Mouse (Mus musculus): Measurements from ENCODE around the gene Ahsa1.
"Not testable (repeated sequence)": the region's sequence is repeated elsewhere in the genome, so short reads cannot be mapped to it uniquely, and the experiment has no call there.

Ahsa1 gene

GRCm38 (mm10) chr12:87266108-87266826 is at the start of gene Ahsa1, which contains the start of gene Vipas39:
TSS of gene Ahsa1 (plus strand) at chr12:87266479.
TSS of gene Vipas39 (minus strand) at chr12:87266256.
- peak; percentile 97 for DNase-seq (ENCODE audit: low read depth, low spot score)

DNA sequence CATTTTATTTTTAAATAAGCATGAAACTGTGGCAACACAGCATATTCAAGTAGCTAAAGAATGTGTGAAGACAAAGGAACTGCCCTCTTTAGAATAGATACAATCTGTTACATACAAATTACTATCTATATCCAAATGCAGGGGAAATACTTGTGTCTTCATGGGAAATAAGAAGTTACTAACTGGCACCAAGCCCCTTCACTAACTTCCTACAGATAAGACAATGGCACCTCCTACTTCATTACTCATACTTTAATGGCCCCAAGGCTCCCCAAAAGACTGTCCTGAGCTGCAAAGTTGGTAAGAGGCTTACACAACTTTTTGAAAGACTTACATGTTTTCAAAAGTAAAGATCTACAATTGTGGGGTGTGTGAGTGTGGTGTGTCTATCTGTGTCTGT is 48.7 kb upstream of the Ahsa1 start:
- DNase-seq (ENCODE audit: low read depth, low spot score), result no peak

DNA sequence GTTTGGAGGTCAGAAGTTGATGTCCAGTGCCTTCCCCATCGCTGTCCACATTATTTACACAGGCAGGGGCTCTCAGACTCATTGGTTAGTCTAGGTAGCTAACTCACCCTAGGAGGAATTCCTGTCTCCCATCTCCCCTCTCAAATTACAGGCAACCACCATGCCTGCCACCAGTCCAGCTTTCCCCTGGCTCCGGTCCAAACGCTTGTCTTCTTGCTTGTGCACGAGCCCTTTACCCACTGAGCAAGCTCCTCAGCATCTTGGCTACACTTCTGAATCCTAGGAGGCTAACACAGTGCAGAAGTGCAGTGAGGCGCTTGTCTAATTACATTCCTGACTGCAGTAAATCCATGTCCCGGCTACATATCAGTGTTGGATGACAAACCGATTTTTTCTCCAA is 46.9 kb upstream of the Ahsa1 start:
- no peak for DNase-seq (ENCODE audit: low read depth, low spot score)

- peak; percentile 74 for DNase-seq (ENCODE audit: low read depth, low spot score)
These were observed 41.3 kb upstream of the Ahsa1 start for GRCm38 (mm10) chr12:87224950-87225349.

DNA sequence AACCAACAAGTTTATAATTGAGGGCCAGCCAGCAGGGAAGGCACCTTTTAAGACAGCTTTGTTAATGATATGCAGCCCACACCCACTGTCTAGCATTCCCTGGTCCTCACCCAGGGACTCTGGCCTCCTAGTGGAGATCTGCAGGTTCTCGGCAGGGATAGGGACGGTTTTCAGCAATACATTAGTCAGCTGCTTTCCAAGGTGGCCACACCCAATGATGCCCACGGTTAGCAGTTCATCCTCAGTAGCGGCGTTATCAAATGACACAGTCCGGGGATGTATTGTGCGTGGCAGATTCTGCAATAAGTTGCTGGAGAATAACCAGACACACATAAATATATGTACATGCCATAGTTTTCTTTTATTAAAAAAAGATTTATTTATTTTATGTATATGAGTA is 39.5 kb upstream of the Ahsa1 start:
- peak; percentile 89 for DNase-seq (ENCODE audit: low read depth, low spot score)

GRCm38 (mm10) chr12:87229633-87230032 is 36.6 kb upstream of the Ahsa1 start:
- DNase-seq (ENCODE audit: low read depth, low spot score), result no peak

DNA sequence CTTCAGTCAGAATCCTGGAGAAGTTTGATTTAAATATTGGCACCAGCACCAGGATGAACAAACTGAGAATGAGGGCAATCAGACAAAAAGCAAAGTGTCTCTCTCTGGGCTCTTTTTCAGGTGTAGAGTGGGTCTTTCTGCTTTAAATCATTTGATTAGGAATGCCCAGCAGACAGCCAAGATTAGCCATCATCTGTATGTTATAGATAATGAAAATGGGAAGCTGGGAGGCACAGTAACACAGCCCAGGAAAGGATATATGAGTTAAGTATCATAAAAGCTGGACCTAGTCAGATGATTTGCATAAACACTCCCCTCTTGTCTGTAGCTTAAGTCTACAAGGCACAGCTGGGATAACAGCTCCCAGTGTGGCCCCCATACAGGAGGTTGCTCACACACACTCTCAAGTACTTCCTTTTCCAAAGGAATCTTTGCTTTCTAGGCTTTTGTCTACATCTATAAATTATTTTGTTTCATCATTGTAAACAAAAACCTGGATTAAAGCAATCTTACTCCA is 35.8 kb upstream of the Ahsa1 start:
- DNase-seq (ENCODE audit: low read depth, low spot score), result no peak

DNA sequence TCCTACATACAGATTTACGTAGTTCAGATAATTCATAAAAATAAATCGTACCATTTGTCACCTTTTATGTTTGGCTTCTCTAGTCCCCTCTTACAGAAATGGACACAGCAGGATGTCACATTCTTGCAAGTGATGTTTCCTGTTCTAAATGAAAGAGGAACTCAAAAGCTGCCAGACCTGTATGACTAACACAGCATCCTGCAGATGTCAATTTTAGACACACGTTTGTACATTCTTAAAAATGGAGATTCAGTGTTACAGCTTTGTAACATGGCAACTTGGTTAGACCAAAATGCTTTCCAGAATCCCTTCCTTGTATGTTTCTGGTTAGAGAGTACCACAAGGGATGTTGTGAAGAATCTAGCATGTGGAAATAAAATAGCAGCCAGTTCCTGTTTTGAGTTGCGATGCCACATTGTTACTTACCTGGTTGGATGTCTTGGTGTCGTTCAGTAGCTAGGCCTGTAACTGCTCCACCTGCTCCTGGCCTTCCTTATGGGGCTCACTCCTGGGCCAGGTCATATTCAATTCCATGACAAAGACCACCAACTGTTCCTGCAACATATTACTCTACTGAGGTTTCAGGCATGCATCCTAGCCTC is 29.3 kb upstream of the Ahsa1 start:
- DNase-seq (ENCODE audit: low read depth, low spot score), result no peak

- DNase-seq (ENCODE audit: low read depth, low spot score), result no peak
These were observed 27.6 kb upstream of the Ahsa1 start, which contains the start of gene Noxred1 for GRCm38 (mm10) chr12:87238632-87239031. TSS of gene Noxred1 (minus strand) at chr12:87238732.

- DNase-seq (ENCODE audit: low read depth, low spot score), result no peak
These were observed 16.1 kb upstream of the Ahsa1 start for GRCm38 (mm10) chr12:87250161-87250560.

DNA sequence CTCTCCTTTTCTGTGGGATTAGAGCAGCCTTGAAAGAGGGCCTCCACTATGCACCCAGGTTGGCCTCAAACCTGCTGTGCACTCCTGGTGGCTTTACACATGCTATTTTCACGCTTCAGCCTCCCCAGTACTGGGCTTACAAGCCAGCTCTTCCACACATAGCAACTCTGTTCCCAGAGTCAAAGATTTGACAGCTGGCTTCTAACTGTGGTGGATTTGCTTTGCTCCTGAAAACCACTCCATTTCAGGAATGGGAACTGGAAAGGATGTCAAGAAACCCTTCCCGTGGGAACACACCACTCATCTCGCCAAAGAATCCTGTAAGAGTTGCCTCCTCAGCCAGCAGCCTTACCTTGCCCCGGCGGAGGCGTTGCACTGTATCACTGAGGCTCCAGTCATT is 12.4 kb upstream of the Ahsa1 start:
- no peak for DNase-seq (ENCODE audit: low read depth, low spot score)

GRCm38 (mm10) chr12:87256629-87257028 is 9.7 kb upstream of the Ahsa1 start:
- DNase-seq (ENCODE audit: low read depth, low spot score), result no peak

DNA sequence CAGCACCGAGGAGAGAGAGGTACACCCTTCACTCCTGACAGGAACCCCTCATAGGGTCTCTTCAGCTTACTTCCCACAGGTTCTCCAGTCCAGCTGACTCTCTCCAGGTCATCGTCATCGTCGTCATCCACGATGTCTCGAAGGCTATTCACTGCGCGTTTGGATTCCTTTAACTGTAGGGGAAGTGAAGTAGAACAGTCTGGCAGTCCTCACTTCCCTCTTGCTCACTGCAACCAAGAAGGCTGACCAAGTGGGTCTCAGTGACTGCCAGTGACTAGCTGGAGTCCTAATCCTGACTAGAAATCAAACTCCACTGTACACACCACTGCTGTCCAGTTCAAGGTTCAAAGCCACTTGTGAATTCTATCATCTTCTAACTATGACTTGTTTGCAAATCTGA is 5.7 kb upstream of the Ahsa1 start:
- no peak for DNase-seq (ENCODE audit: low read depth, low spot score)

DNA sequence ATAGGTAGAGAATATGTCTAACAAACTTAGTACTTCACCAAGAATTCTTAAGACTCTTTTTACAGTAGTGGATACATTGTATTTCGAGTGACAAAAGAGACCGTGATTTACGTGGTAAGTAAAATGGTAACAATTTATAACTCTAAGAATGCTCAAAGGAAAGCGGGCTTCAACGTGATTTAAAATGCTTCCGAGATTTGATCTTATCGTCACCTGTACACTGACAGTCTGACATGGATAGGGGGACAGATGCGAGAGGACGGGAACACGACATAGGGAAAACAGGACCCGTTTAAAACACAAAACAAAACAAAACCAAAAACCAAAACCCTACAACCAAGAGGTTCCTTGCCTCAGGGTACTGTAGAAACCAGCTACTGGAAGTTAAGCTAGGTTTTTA is 835 bp upstream of the Ahsa1 start:
- no peak for DNase-seq (ENCODE audit: low read depth, low spot score)

- DNase-seq (ENCODE audit: low read depth, low spot score), result peak; percentile 52
These were observed 736 bp downstream of the Ahsa1 start for GRCm38 (mm10) chr12:87266827-87267603.

GRCm38 (mm10) chr12:87267682-87268081 is 1.4 kb downstream of the Ahsa1 start:
- peak; percentile 72 for DNase-seq (ENCODE audit: low read depth, low spot score)

- no peak for DNase-seq (ENCODE audit: low read depth, low spot score)
These were observed 8.9 kb downstream of the Ahsa1 start for GRCm38 (mm10) chr12:87274853-87275831.

- not testable (repeated sequence) for DNase-seq (ENCODE audit: low read depth, low spot score)
These were observed 11.0 kb downstream of the Ahsa1 start for GRCm38 (mm10) chr12:87277251-87277650.

- no peak for DNase-seq (ENCODE audit: low read depth, low spot score)
These were observed 11.9 kb downstream of the Ahsa1 start for GRCm38 (mm10) chr12:87278118-87278730.

DNA sequence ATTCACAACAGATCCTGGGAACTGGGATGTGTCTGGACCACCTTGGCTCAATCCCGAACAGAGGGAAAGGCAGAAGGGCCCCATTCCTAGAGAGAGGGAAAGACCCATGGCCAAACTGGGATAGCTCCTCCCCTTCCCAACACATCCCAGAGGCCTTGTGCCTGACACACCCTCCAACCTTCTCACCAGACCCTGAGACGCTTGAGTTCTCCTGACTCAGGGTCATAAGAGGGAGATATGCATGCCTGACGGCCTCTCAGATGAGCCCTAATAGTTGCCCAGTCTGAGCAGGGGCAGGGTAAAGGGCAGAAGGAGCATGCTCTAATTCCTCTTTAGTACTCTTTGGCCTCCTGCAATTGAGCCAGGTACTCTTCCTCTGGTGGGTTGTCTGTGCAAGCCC is 13.1 kb downstream of the Ahsa1 start:
- DNase-seq (ENCODE audit: low read depth, low spot score), result peak; percentile 64

- peak; percentile 78 for DNase-seq (ENCODE audit: low read depth, low spot score)
These were observed 13.6 kb downstream of the Ahsa1 start for GRCm38 (mm10) chr12:87279879-87280278.
